Mouse (Mus musculus) v-Abl transformed pro-B cells (cell line): ENCODE measurements around the gene Manbal.

Experiments
- in situ Hi-C, 2 experiments: fragments of 400-800 bp; cut with MboI; formaldehyde crosslinking; loops; one replicate each; pipeline ENCODE4 v1.15.1; 2025; ENCODE audit not compliant: unreplicated experiment in 2 of 2

Manbal gene

GRCm38 (mm10) chr2:157367184-157367893 is at the start of gene Manbal:
TSS of gene Manbal (plus strand) at chr2:157367594.
- in situ Hi-C loops = no loop called here

- in situ Hi-C loops = no loop called here
Measured at GRCm38 (mm10) chr2:157320135-157320534, 47.3 kb upstream of the Manbal start.

GRCm38 (mm10) chr2:157320886-157321285 is 46.5 kb upstream of the Manbal start:
- in situ Hi-C loops = no loop called here

- in situ Hi-C loops = no loop called here
Measured at GRCm38 (mm10) chr2:157322029-157322766, 45.2 kb upstream of the Manbal start.

GRCm38 (mm10) chr2:157325238-157325637 is 42.2 kb upstream of the Manbal start:
- in situ Hi-C loops = no loop called here

GRCm38 (mm10) chr2:157328106-157328505 is 39.3 kb upstream of the Manbal start:
- in situ Hi-C loops = no loop called here

GRCm38 (mm10) chr2:157328570-157328969 is 38.8 kb upstream of the Manbal start:
- in situ Hi-C loops = no loop called here

GRCm38 (mm10) chr2:157332059-157332458 is 35.3 kb upstream of the Manbal start:
- in situ Hi-C loops = no loop called here

GRCm38 (mm10) chr2:157338663-157339062 is 28.7 kb upstream of the Manbal start:
- in situ Hi-C loops = loop anchor here (5.0 kb wide), 2 partner anchors 46 to 51 kb away; no protein-coding TSS in a partner anchor

GRCm38 (mm10) chr2:157339532-157339931 is 27.9 kb upstream of the Manbal start:
- in situ Hi-C loops = loop anchor here (5.0 kb wide), 2 partner anchors 47 to 52 kb away; no protein-coding TSS in a partner anchor

- in situ Hi-C loops = loop anchor here (5.0 kb wide), 2 partner anchors 122 to 232 kb away; partner anchors contain the start of gene Blcap (in 2 of the 2)
Measured at GRCm38 (mm10) chr2:157340221-157340741, 27.1 kb upstream of the Manbal start.

- in situ Hi-C loops = loop anchor here (5.0 kb wide), 2 partner anchors 121 to 231 kb away; partner anchors contain the start of gene Blcap (in 2 of the 2)
Measured at GRCm38 (mm10) chr2:157341554-157342270, 25.7 kb upstream of the Manbal start.

- in situ Hi-C loops = loop anchor here (5.0 kb wide), 2 partner anchors 120 to 230 kb away; partner anchors contain the start of gene Blcap (in 2 of the 2)
Measured at GRCm38 (mm10) chr2:157342328-157342926, 25.0 kb upstream of the Manbal start.

GRCm38 (mm10) chr2:157343337-157343736 is 24.1 kb upstream of the Manbal start:
- in situ Hi-C loops = loop anchor here (5.0 kb wide), 2 partner anchors 119 to 229 kb away; partner anchors contain the start of gene Blcap (in 2 of the 2)

- in situ Hi-C loops = no loop called here
Measured at GRCm38 (mm10) chr2:157347361-157348159, 19.8 kb upstream of the Manbal start, which contains the start of gene Ghrh. TSS of gene Ghrh (minus strand) at chr2:157347506.

- in situ Hi-C loops = no loop called here
Measured at GRCm38 (mm10) chr2:157349121-157349778, 18.1 kb upstream of the Manbal start.

- in situ Hi-C loops = no loop called here
Measured at GRCm38 (mm10) chr2:157353183-157353582, 14.2 kb upstream of the Manbal start.

- in situ Hi-C loops = no loop called here
Measured at GRCm38 (mm10) chr2:157354106-157354505, 13.3 kb upstream of the Manbal start.

- in situ Hi-C loops = no loop called here
Measured at GRCm38 (mm10) chr2:157360028-157360427, 7.4 kb upstream of the Manbal start.
